Mouse (Mus musculus) cerebellum, adult 18-20 months (tissue): Measurements from ENCODE around the gene Cers3.

Experiments used
- DNase-seq, 2 experiments: peaks; one replicate each; pipeline ENCODE4 v3.0.0; 2021

Cers3 gene

GRCm38 (mm10) chr7:66743377-66743781, at the start of gene Cers3:
Cers3 (plus strand) TSS chr7:66743504.
- DNase-seq: no peak

- DNase-seq: no peak
These were observed 48.8 kb upstream of the Cers3 start for GRCm38 (mm10) chr7:66694467-66694866.

- no peak for DNase-seq
These were observed 40.6 kb upstream of the Cers3 start for GRCm38 (mm10) chr7:66702721-66703120.

GRCm38 (mm10) chr7:66704631-66705030, 38.7 kb upstream of the Cers3 start:
- DNase-seq: no peak

GRCm38 (mm10) chr7:66711166-66711565, 32.1 kb upstream of the Cers3 start:
- no peak for DNase-seq

- DNase-seq: no peak
These were observed 18.8 kb upstream of the Cers3 start for GRCm38 (mm10) chr7:66724514-66724913.

GRCm38 (mm10) chr7:66724954-66725353, 18.4 kb upstream of the Cers3 start:
- DNase-seq: no peak

- DNase-seq: no peak
These were observed 15.2 kb upstream of the Cers3 start for GRCm38 (mm10) chr7:66728072-66728471.

- DNase-seq: no peak
These were observed 14.1 kb upstream of the Cers3 start for GRCm38 (mm10) chr7:66729232-66729631.

- DNase-seq: no peak
These were observed 9.9 kb upstream of the Cers3 start for GRCm38 (mm10) chr7:66733431-66733830.

- no peak for DNase-seq
These were observed 9.4 kb upstream of the Cers3 start for GRCm38 (mm10) chr7:66733882-66734281.

- DNase-seq: no peak
These were observed 8.8 kb upstream of the Cers3 start for GRCm38 (mm10) chr7:66734466-66734865.

GRCm38 (mm10) chr7:66734993-66735392, 8.3 kb upstream of the Cers3 start:
- DNase-seq: no peak

GRCm38 (mm10) chr7:66737418-66737817, 5.9 kb upstream of the Cers3 start:
- no peak for DNase-seq

GRCm38 (mm10) chr7:66741008-66741407, 2.3 kb upstream of the Cers3 start:
- no peak for DNase-seq

- DNase-seq: no peak
These were observed 1.9 kb upstream of the Cers3 start for GRCm38 (mm10) chr7:66741412-66741811.

- no peak for DNase-seq
These were observed 3.7 kb downstream of the Cers3 start for GRCm38 (mm10) chr7:66746972-66747371.

GRCm38 (mm10) chr7:66749998-66750397, 6.7 kb downstream of the Cers3 start:
- DNase-seq: no peak

GRCm38 (mm10) chr7:66753816-66754215, 10.5 kb downstream of the Cers3 start:
- DNase-seq: no peak

GRCm38 (mm10) chr7:66755611-66756010, 12.3 kb downstream of the Cers3 start:
- no peak for DNase-seq

- no peak for DNase-seq
These were observed 26.6 kb downstream of the Cers3 start for GRCm38 (mm10) chr7:66769902-66770301.

GRCm38 (mm10) chr7:66770706-66771105, 27.4 kb downstream of the Cers3 start:
- no peak for DNase-seq

GRCm38 (mm10) chr7:66771252-66771651, 27.9 kb downstream of the Cers3 start:
- no peak for DNase-seq

GRCm38 (mm10) chr7:66779411-66779810, 36.1 kb downstream of the Cers3 start:
- no peak for DNase-seq
